Mouse (Mus musculus) urinary bladder, adult 2 months (tissue): Measurements from ENCODE around the gene Med7. TPM values are rescaled to one million over a fixed set of nuclear protein-coding genes. Genes with fewer than 3 reads are reported as not detected.
"Not testable (repeated sequence)": the region's sequence is repeated elsewhere in the genome, so short reads cannot be mapped to it uniquely, and the experiment has no call there.

Source experiments
- DNase-seq: peaks from one replicate; pipeline ENCODE4 v3.0.0; 2022; ENCODE audit warnings: low spot score
- polyA plus RNA-seq: library from polyadenylated mRNA; depleted of rRNA; stranded (reverse); fragments of >200 nt; gene quantifications from 2 replicates; pipeline ENCODE4 v1.2.3, GENCODE M21; 2012; rRNA removed

The Med7 gene
- polyA plus RNA-seq = 37.6 and 38.1 TPM in 2 replicates

DNA sequence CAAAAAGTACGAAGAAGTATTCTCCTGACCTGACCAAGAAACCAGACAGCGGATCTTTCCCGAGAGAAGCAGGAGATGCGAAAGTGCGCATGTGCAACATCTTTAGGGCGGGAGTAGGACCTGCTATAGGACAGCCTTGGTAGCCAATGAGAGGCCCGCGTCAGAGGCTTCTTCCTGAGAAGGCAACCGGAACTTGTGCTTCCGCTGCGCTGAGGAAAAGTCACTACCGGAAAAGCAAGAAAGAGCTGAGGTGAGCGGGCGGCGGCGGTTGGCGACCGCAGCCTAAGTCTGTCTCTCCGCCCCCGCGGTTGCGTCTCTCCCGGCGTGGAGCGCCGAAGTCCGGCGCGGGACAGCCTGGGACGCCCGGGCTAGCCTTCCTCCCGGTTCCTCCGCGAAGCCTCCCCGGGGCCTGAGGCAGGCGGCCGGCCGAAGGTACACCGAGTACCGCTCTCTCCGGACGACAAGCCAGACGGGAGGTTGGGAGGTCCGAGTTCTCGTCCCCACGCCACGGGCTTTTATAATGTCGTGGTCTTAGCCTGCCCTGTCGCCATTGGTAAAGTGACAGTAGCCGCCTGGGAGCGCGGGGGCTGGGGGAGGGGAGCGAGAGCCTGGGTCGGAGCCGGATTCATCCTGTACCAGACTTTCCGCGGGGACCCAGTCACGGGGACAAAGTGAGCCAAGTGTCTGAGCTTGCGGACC is at the start of gene Med7:
Med7 (plus strand) TSS at position 166 of the 699 bp plus-strand sequence.
- peak; percentile 78 for DNase-seq

DNA sequence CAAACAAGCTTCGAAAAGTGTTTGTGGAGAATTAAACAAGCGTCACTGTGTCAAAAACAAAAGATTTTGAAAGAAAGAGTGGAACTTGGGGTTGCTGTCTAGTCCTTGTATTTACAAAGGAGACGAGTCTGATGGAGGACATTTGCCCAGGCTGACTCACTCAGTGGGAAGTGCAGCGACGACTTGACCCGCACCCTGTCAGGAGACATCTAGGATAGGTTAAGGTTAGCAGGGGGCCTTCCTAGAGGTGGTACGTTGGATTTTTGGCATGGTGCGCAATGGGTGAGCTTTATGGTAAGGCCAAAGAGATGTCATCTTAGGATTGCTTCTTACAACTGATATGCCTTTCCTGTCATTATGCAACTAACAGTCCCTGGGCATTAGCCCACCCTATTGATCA is 49.7 kb upstream of the Med7 start:
- no peak for DNase-seq

DNA sequence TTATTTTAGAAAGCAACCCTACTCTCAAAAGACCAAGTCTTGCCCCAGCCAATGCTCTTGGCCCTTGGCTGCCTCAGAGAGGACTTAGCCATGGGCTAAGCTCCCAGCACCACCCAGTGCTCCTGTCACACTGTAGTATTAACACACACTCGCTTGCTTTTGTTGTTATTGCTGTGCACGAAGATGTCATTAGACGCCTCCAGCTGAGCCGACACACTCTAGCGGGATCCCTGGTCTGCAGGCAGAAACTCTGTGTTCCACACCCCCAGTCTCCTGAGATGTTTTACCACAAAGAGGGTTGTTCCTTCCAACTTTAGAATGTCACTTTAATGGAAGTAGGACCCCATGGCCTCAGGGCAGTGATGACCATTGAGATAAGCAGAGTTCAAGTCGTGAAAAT is 48.3 kb upstream of the Med7 start:
- no peak for DNase-seq

DNA sequence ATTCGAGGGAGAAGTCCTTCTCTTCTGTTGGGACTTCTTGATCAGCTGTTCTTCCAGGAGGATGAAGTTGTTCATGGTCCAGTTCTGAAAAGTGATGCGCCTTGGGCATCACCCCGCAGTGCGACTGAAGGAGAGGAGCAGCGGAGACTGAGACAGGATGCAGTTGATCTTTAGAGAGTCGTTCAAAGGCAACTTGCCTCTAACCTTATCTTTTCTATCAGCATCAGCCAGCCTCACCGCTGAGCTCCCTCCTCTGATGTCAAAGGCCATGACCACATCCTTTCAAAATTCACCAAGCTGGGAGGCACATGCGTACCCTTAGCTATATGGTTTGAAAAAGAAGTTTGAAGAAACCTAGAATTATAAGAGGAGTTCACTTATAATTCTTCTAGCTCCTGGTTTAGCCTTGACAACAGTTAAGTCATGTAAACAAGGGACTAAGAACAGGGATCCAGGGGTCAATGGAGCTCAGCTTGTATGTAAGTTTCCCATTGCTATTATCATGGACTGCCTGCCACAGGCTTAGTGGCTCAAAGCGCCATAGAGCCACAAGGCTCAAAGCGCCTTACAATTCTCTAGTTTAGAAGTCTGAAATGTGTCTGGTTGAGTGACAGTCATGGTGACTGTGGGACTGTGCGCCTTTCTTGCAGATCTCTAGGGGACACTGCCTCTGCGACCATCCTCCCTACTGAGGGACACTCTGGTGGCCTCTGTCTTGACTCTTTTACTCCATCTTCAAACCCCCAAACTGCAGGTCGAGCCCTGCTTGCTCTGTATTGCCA is 47.2 kb upstream of the Med7 start, which contains the start of gene Itk:
Itk (minus strand) TSS at position 180 of the 782 bp plus-strand sequence.
- no peak for DNase-seq

DNA sequence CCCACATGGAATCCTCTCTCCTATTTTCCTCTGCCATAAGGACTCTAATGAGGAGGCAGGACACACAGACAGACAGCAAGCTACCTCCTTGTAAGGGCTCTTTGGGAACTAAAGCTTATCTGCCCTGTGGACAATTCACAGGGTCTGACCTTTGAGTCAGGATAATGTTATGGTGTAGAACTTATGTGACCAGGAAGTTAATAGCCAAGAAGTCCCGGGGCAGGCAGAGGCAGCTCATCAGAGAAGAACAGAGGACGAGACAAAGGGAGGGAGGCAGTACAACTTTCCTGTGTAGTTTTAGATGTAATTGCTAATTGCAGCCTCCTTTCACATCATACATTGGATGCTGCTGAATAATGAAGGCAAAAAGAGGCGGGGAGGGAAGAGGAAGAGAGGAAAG is 46.1 kb upstream of the Med7 start:
- no peak for DNase-seq

DNA sequence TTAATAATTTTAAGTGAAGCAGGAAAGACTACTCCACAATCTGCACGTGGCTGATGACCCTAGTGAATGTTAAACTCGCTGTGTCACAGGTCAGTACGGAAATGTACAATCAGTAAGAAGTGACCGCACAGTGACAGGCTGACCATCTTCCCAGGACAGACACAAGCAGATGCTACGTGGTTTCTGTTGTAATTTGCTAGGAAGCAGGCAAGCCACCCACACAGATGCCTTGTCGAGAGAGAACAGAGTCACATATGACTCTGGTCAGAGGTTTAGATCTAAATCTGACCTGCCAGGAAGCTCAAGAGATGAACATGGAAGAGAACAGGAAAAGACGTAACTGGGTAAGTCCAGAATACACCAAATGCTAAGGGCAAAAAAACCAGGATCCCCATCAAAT is 43.8 kb upstream of the Med7 start:
- DNase-seq = no peak

DNA sequence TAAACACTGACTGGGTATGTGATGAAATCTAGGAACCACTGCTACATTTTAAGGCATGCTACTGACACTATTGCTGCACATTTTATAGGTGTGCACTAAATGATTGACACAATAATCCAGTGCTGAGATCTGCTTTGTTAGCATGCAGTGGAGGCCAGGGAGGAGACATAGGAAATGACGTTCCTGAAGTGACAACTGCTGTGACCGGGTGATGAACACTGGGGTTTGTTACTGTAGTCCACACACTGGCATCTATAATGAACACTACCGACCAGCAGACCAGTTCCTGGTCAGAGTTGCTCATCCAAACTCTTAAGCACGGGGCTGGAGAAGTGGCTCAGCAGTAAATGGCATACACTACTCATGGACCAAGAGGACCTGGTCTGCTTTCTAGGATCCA is 43.3 kb upstream of the Med7 start:
- no peak for DNase-seq

DNA sequence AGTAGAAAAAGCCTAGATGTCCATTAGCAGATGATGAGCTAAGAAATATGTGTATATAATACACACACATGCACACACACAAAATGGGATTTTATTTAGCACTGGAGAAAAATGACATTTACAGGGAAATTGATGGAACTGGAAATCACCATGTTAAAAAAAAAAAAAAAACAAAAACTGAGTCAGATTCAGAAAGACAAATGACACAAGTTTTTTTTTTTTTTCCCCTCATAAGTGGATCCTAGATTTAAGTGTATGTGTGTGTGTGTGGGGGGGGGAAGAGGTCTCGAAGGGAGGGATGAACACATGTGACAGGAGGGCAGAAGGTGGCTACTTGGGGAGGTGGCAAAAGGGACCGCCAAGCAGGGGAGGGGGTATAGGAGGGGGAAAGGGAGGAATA is 41.6 kb upstream of the Med7 start:
- no peak for DNase-seq

DNA sequence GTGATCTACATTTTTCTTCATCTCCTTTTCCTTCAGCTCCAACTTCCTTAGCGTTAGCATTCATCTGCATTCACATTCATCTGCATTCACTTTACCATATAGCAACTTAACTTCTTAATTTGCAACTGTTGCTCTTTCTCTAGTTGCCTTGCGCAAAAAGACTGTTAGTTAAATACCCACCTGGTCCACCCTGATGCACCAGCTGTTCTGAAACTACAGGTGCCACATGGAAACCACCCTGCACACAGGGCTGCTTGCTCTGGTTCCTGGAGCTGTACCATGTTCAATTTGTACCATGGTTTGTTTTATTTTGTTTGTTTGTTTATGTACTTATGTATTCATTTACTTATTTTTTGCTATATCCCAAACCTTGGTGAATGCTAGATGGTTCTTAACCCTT is 41.0 kb upstream of the Med7 start:
- DNase-seq = no peak

DNA sequence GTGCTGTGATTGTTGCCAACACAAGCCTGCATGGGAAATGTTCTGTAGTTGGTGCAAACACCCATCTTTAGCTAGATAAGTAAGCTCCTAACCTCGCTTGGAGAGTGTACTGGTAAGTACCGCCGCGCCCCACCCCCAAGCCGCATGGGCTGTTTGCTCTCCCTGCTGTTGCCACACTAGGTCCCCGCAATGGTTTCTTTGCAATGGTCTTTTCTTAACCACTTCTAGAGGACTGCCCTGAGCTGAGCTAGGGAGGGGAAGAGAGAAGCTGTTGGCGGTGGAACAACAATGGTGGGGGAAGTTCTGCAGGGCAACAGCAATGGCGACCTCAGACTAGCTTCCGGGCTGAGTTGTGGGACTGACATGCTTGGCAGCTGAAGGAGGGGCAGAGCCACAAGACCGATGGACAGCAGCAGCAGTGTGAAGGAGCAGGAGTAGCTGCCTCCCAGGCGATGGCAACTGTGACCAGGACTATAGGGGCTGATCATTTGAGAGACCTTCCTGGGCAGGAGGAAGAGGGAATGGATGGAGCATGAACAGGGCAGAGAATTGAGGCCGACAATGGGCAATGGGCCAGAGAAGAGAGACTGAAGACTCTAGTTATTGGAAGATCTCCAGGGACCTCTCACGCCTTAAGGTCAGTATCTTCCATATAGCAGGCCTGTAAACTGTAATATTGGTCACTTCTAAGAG is 40.4 kb upstream of the Med7 start, which contains the start of gene Fam71b:
Fam71b (plus strand) TSS at position 393 of the 693 bp plus-strand sequence.
- DNase-seq = no peak

DNA sequence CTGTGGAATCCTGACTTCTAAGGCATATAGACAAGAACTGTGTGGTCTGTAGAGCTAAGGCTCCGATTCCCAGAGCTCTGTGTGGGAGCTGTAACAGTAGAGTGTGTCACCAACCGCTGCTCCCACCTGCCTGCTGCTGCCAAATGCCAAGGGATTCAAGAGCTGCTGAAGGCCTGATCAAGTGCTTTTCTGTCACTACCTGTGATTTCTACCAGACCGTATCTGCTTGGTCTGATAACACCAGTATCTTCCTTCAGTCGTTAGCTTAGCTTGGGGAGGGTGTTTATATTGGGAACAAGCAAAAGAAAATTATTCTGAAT is 39.9 kb upstream of the Med7 start:
- DNase-seq = no peak

DNA sequence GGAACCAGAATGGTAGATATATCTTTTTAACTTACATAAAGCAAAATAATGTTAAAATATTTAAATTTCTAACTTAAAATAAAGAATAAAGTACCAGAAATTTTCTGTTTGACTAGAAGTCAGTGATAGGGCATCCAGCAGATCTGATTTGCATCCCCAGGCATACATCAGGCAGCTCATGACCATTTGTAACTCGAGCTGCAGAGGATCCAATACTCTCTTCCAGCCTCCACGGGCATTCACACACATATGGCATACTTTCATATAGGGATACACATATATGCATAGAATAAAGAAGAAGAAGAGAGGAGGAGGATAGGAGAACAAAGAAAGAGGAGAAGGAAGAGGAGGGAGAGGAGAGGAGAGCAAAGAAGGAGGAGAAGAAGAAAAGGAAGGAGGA is 38.8 kb upstream of the Med7 start:
- no peak for DNase-seq

DNA sequence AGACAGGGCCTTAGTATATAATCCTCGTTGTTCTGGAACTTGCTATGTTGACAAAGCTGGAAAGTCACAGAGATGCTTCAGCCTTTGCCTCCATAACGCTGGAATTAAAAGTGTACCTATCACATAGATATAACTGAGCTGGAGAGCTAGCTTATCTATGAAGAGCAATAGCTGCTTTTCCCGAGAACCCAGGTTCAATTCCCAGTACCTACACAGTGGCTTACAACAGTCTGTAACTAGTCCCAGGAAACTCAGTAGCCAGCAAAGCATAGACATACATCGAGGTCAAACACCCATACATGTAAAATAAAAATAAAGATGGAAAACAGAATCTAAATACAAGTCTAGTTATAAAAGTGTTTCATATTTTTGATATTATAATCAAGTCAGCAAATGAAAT is 38.3 kb upstream of the Med7 start:
- DNase-seq = no peak

DNA sequence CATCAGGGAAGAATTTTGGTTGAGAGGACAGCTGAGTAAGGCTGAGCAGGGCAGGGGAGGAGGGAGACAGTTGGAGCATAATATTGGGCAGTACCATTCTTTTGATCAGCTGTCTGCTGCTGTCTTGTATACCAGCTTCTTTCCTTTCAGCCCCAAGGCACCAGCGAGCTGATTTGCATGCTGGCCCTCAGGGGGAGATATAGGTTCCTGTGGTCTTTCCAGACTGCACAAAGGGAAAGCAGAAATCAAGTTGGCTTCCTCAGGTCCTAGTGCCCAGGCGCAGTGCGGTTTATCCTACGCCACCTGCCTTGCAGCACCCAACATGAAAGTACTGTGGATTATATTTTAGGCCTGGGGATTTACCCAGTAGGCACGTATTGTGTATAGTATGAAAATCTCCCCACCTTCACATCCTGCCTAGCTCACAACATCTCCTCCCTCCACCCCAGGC is 37.8 kb upstream of the Med7 start:
- DNase-seq = no peak

DNA sequence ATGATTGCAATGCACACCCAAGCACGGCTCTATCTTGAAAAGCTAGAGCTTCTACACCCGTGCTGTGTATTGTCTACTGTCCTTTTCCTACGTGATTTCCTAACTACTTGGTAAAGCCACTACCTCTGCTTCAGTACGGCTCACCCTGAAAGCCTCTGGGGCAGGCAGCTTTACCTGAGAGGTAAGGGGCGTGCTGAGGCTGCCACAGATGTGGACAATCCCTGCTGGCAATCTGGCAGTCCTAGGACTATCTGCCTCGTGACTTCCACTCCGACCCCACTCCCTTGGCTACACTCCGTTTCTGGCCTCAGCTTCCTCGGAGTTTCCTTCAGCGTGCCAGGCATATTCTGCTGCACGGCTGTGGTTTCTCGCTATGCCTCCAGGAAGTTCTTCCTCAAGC is 35.2 kb upstream of the Med7 start:
- no peak for DNase-seq

DNA sequence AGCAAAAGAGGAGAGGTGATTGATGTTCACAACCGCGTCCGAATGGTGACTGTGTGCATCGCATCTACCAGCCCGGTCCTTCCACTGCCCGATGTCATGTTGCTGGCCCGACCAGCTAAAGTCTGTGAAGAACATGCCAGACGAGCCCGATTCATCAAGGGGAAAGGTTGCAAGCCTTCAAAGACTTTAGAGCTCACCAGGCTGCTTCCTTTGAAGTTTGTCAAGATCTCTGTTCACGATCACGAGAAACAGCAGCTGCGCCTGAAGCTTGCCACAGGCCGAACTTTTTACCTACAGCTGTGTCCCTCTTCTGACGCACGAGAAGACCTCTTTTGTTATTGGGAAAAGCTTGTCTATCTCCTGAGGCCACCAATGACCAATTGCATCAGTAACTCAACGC is 31.7 kb upstream of the Med7 start:
- DNase-seq = no peak

DNA sequence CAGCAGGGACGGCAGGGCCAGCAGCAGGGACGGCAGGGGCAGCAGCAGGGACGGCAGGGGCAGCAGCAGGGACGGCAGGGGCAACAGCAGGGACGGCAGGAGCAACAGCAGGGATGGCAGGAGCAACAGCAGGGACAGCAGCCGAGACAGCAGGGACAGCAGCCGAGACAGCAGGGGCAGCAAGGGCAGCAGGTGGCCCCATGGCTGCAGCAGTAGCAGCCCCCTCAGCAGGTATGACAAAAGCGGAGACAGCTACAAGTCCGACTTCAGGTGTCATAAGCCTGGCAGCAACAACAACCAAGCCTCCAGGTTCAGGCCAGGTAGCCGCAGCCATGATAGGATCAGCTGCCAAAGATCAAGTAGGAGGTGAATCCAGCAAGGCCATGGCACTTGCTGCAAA is 30.0 kb upstream of the Med7 start:
- no peak for DNase-seq

DNA sequence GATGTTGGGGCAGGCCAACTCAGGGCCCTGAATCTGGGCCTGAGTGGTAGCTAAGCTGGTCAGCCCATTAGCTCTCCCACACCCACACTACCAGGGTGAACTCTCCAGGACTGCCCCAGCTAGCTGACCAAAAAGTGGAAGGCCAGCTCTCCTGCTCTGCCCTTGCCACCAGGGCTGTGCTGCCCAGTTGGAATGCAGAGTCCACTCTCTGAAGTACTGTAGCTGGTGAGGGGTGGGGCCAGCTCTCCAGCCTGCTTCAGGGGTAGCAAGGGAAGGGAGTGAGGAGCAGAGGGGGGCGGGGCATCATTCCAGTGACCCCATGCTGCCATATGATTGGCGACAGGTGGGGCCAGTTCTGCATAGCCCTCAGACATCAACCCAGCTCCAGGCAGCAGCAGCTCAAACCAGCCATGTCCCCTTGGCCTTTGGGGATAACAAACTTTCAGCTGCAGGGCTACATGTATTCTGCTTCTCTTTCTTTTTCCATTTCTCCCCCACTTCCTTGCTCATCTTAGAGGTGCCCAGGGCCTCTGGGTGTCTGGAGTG is 26.6 kb upstream of the Med7 start:
- DNase-seq = no peak

DNA sequence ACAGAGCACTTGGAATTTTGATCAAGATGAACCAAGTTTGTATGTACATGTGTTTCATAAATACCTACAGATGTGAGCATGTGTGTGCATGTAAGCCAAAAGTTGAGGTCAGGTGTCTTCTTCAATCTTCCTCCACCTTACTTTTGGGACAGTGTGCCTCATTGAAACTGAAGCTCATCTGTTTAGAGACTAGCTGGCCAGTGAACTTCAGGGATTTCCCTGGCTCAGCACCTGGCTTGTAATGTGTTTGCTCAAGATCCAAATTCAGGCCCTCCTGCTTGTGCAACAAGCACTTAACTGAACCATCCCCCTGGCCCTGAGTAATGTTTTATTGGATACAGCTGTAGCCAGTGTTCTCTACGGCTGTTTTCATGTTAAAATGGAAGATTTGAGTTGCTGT is 18.3 kb upstream of the Med7 start:
- no peak for DNase-seq

DNA sequence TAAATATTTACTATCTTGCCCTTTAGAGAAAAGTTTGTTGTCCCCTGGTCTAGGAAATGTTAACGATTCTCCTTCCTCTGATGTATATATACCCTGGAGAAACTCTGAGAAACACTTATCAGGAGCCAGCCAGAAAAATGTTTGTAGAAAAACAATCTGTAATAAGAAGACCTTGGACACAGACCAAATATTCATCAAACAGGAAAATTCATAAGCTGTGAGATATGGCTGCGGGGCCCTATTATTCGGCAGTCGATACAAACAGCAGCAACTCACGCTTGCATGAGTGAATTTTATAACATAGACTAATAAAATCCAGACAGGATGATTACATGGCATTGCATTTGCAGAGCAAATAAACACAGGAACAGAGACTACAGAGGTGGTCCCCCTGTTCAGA is 17.9 kb upstream of the Med7 start:
- DNase-seq = no peak

DNA sequence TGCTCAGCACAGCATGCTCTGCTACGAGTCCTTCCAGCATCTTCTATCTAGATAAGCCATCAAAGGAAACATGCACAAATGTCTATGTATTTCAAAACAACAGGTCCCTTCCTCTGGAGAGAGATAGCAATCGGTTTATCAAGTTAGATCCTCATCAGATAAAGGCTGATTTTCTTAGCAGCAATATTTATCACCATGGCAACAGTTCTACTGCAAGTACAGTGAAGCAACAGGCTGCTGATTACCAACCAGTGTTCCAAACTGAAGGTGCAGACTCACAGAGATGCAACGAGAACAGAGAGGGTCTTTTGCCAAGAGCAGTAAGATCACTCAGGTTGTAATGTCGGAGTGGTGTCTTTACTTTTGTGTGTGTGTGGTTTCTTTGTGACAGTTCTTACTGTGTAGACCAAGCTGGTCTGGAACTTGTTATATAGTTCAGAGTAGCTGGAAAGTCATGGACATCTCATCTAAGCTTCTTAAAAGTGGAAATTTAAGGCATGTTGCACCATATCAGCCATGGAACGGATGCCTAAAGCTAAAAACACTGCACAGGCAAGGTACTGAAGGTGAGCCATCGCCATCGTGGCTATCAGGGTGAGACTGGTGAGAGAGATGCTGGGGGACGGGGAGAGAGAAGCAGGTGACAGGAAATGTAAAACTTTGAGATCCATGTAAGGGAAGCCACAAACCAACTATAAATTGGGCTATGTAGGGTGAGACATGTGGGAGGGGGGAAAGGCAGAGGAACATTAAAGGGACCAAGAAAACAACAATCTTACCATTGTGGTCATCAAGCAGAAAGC is 15.4 kb upstream of the Med7 start:
- no peak for DNase-seq

DNA sequence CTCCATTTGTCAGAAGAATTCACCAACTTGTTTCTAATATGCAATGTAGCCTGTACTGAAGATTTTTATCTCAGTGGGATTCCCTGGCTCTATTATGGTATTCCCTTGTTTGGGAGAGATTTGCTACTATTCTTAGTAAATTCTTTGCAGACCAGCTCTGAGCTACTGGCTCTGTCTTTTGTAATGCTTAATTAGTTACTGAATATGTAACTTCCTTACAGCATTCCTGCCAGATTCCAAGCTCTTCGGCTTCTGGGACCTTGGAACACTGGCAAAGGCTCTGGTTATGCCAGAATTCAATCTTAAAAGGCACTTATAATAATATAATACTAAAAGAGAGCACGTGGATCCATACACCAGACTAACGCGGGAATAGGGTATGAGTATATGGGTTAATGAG is 8.6 kb upstream of the Med7 start:
- not testable (repeated sequence) for DNase-seq
